Mouse (Mus musculus): ENCODE results near the gene Pmm2.

- TF ChIP-seq FLI1 (IDR thresholded peaks at IDR 0.05; ENCODE audit: low read length) (no peak), GATA1 (IDR thresholded peaks at IDR 0.05; ENCODE audit: borderline replicate concordance, low read length) (no peak)
Observed at GRCm38 (mm10) chr16:8631428-8631827, 6.0 kb upstream of the Pmm2 start.
